Mouse (Mus musculus): ENCODE measurements around the gene Fam207a. TPM values are rescaled to one million over a fixed set of nuclear protein-coding genes. Genes with fewer than 3 reads are reported as not detected.

Fam207a gene
- polyA plus RNA-seq, 1 experiment from 2014 or later: 24.5 TPM

- no peaks in the 10 kb centered on the region for H3K27me3 ChIP-seq (ENCODE audit: control insufficient read depth, insufficient read depth, low read length)
- no peak overlapping the region for H3K4me3 ChIP-seq (ENCODE audit: low read length)
- H3K4me1 ChIP-seq (ENCODE audit: control insufficient read depth, insufficient read depth, low read length): peaks cover 6% of the 10 kb centered on the region
- no peaks in the 10 kb centered on the region for H3K9me3 ChIP-seq (replicated peaks; ENCODE audit: control insufficient read depth, low read length)
- no peak for ATAC-seq (replicated peaks; ENCODE audit: extremely low read depth, insufficient read depth, low FRiP score)
- H3K4me2 ChIP-seq (ENCODE audit: low read depth, low read length): no peak overlapping the region
- no peak overlapping the region for H3K9ac ChIP-seq (ENCODE audit: low read length)
- H3K27ac ChIP-seq (ENCODE audit: low read length): no peak overlapping the region
- 77% methylated on average over 11 of the region's 11 CpGs for WGBS
- H3K36me3 ChIP-seq (ENCODE audit: control insufficient read depth, insufficient read depth): no peaks in the 10 kb centered on the region
Measured at GRCm38 (mm10) chr10:77537215-77538209, 21.9 kb upstream of the Fam207a start.

- no peak overlapping the region for H3K4me2 ChIP-seq (ENCODE audit: low read depth, low read length)
- H3K4me3 ChIP-seq (ENCODE audit: low read length): no peak overlapping the region
- 72% methylated on average over 8 of the region's 8 CpGs for WGBS
- peaks cover 6% of the 10 kb centered on the region for H3K4me1 ChIP-seq (ENCODE audit: control insufficient read depth, insufficient read depth, low read length)
- H3K27me3 ChIP-seq (ENCODE audit: control insufficient read depth, insufficient read depth, low read length): no peaks in the 10 kb centered on the region
- no peaks in the 10 kb centered on the region for H3K36me3 ChIP-seq (ENCODE audit: control insufficient read depth, insufficient read depth)
- no peak overlapping the region for H3K9ac ChIP-seq (ENCODE audit: low read length)
- H3K9me3 ChIP-seq (replicated peaks; ENCODE audit: control insufficient read depth, low read length): no peaks in the 10 kb centered on the region
- H3K27ac ChIP-seq (ENCODE audit: low read length): no peak overlapping the region
- ATAC-seq (replicated peaks; ENCODE audit: extremely low read depth, insufficient read depth, low FRiP score): no peak
Measured at GRCm38 (mm10) chr10:77536727-77537126, 21.1 kb upstream of the Fam207a start.

GRCm38 (mm10) chr10:77532020-77532413 lies 16.4 kb upstream of the Fam207a start:
- Histone ChIP-seq H3K4me3 (ENCODE audit: low read length) (no peak overlapping the region), H3K4me1 (ENCODE audit: control insufficient read depth, insufficient read depth, low read length) (peaks cover 7% of the 10 kb centered on the region), H3K9me3 (replicated peaks; ENCODE audit: control insufficient read depth, low read length) (no peaks in the 10 kb centered on the region), H3K4me2 (ENCODE audit: low read depth, low read length) (no peak overlapping the region), H3K27ac (ENCODE audit: low read length) (no peak overlapping the region), H3K27me3 (ENCODE audit: control insufficient read depth, insufficient read depth, low read length) (no peaks in the 10 kb centered on the region), H3K36me3 (ENCODE audit: control insufficient read depth, insufficient read depth) (no peaks in the 10 kb centered on the region), H3K9ac (ENCODE audit: low read length) (no peak overlapping the region)
- no peak for ATAC-seq (replicated peaks; ENCODE audit: extremely low read depth, insufficient read depth, low FRiP score)
- WGBS: 68% methylated on average over 1 of the region's 1 CpGs

GRCm38 (mm10) chr10:77531026-77532019 lies 15.7 kb upstream of the Fam207a start:
- H3K4me1 ChIP-seq (ENCODE audit: control insufficient read depth, insufficient read depth, low read length): peaks cover 7% of the 10 kb centered on the region
- H3K36me3 ChIP-seq (ENCODE audit: control insufficient read depth, insufficient read depth): no peaks in the 10 kb centered on the region
- H3K27ac ChIP-seq (ENCODE audit: low read length): no peak overlapping the region; the same call in 1 of the 2 replicates
- peak overlapping the region; percentile 35; the same call in 1 of the 2 replicates for H3K9ac ChIP-seq (ENCODE audit: low read length)
- H3K9me3 ChIP-seq (replicated peaks; ENCODE audit: control insufficient read depth, low read length): no peaks in the 10 kb centered on the region
- no peaks in the 10 kb centered on the region for H3K27me3 ChIP-seq (ENCODE audit: control insufficient read depth, insufficient read depth, low read length)
- ATAC-seq (replicated peaks; ENCODE audit: extremely low read depth, insufficient read depth, low FRiP score): peak; percentile 44; the same call in 1 of the 2 replicates
- 45% methylated on average over 6 of the region's 6 CpGs for WGBS
- H3K4me2 ChIP-seq (ENCODE audit: low read depth, low read length): peak overlapping the region; percentile 17
- H3K4me3 ChIP-seq (ENCODE audit: low read length): peak overlapping the region; percentile 30; the same call in 1 of the 2 replicates

- peak within 1 kb of the TSS; percentile 37; the same call in 1 of the 2 replicates for H3K27ac ChIP-seq (ENCODE audit: low read length)
- peak within 1 kb of the TSS; percentile 30 for H3K4me3 ChIP-seq (ENCODE audit: low read length)
Measured at GRCm38 (mm10) chr10:77530140-77530539, 14.6 kb upstream of the Fam207a start, which contains the start of gene Itgb2. Itgb2 (plus strand) TSS chr10:77530252.

GRCm38 (mm10) chr10:77528634-77529033 lies 13.0 kb upstream of the Fam207a start:
- no peak for ATAC-seq (replicated peaks; ENCODE audit: extremely low read depth, insufficient read depth, low FRiP score)
- 76% methylated on average over 6 of the region's 6 CpGs for WGBS
- no peak overlapping the region for H3K4me3 ChIP-seq (ENCODE audit: low read length)
- no peaks in the 10 kb centered on the region for H3K9me3 ChIP-seq (replicated peaks; ENCODE audit: control insufficient read depth, low read length)
- H3K4me2 ChIP-seq (ENCODE audit: low read depth, low read length): no peak overlapping the region
- no peak overlapping the region for H3K9ac ChIP-seq (ENCODE audit: low read length)
- H3K4me1 ChIP-seq (ENCODE audit: control insufficient read depth, insufficient read depth, low read length): peaks cover 7% of the 10 kb centered on the region
- H3K36me3 ChIP-seq (ENCODE audit: control insufficient read depth, insufficient read depth): no peaks in the 10 kb centered on the region
- no peaks in the 10 kb centered on the region for H3K27me3 ChIP-seq (ENCODE audit: control insufficient read depth, insufficient read depth, low read length)
- H3K27ac ChIP-seq (ENCODE audit: low read length): no peak overlapping the region

More at GRCm38 (mm10) chr10:77530140-77530539, 14.6 kb upstream of the Fam207a start, which contains the start of gene Itgb2:
- Histone ChIP-seq H3K27me3 (ENCODE audit: control insufficient read depth, insufficient read depth, low read length) (no peaks in the 10 kb centered on the region), H3K4me2 (ENCODE audit: low read depth, low read length) (peak within 1 kb of the TSS; percentile 17), H3K9ac (ENCODE audit: low read length) (no peak within 1 kb of the TSS; the same call in 1 of the 2 replicates), H3K36me3 (ENCODE audit: control insufficient read depth, insufficient read depth) (no peaks in the 10 kb centered on the region), H3K4me1 (ENCODE audit: control insufficient read depth, insufficient read depth, low read length) (peaks cover 7% of the 10 kb centered on the region), H3K9me3 (replicated peaks; ENCODE audit: control insufficient read depth, low read length) (no peaks in the 10 kb centered on the region)
- ATAC-seq (replicated peaks; ENCODE audit: extremely low read depth, insufficient read depth, low FRiP score): 0 out of 2 replicates have a peak, but pooled peaks have one; percentile 34
- 44% methylated on average over 9 of the region's 9 CpGs for WGBS

GRCm38 (mm10) chr10:77526488-77526887 lies 10.9 kb upstream of the Fam207a start:
- Histone ChIP-seq H3K4me2 (ENCODE audit: low read depth, low read length) (no peak overlapping the region), H3K4me3 (ENCODE audit: low read length) (no peak overlapping the region), H3K4me1 (ENCODE audit: control insufficient read depth, insufficient read depth, low read length) (peaks cover 7% of the 10 kb centered on the region), H3K27me3 (ENCODE audit: control insufficient read depth, insufficient read depth, low read length) (no peaks in the 10 kb centered on the region), H3K9me3 (replicated peaks; ENCODE audit: control insufficient read depth, low read length) (no peaks in the 10 kb centered on the region), H3K9ac (ENCODE audit: low read length) (no peak overlapping the region), H3K36me3 (ENCODE audit: control insufficient read depth, insufficient read depth) (no peaks in the 10 kb centered on the region), H3K27ac (ENCODE audit: low read length) (no peak overlapping the region)
- WGBS: 63% methylated on average over 2 of the region's 2 CpGs
- ATAC-seq (replicated peaks; ENCODE audit: extremely low read depth, insufficient read depth, low FRiP score): no peak

GRCm38 (mm10) chr10:77523321-77523720 lies 7.7 kb upstream of the Fam207a start:
- Histone ChIP-seq H3K9ac (ENCODE audit: low read length) (0 out of 2 replicates have a peak overlapping the region, but pooled peaks have one; percentile 7), H3K4me3 (ENCODE audit: low read length) (no peak overlapping the region), H3K27ac (ENCODE audit: low read length) (no peak overlapping the region), H3K9me3 (replicated peaks; ENCODE audit: control insufficient read depth, low read length) (no peaks in the 10 kb centered on the region), H3K36me3 (ENCODE audit: control insufficient read depth, insufficient read depth) (no peaks in the 10 kb centered on the region), H3K4me2 (ENCODE audit: low read depth, low read length) (no peak overlapping the region), H3K4me1 (ENCODE audit: control insufficient read depth, insufficient read depth, low read length) (no peaks in the 10 kb centered on the region; the same call in 1 of the 2 replicates), H3K27me3 (ENCODE audit: control insufficient read depth, insufficient read depth, low read length) (no peaks in the 10 kb centered on the region)
- ATAC-seq (replicated peaks; ENCODE audit: extremely low read depth, insufficient read depth, low FRiP score): no peak
- 68% methylated on average over 7 of the region's 7 CpGs for whole genome bisulfite sequencing

All from heart, embryonic 16.5 days (tissue).